Mouse (Mus musculus) lung, embryonic 14.5 days (tissue): ENCODE measurements around the gene Med26. TPM values are rescaled to one million over a fixed set of nuclear protein-coding genes. Genes with fewer than 3 reads are reported as not detected.
A peak's percentile ranks its signal among the peaks of the same experiment; 100 is the strongest.

ENCODE experiments used
- ATAC-seq: fragments of 200-750 bp; cut with Nextera tagmentation; 2 replicates; pipeline ENCODE4 v1.8.0; 2017; ENCODE audit warnings: mild to moderate bottlenecking, moderate TSS enrichment, moderate library complexity; ENCODE audit not compliant: insufficient read depth
- DNase-seq: peaks from one replicate; pipeline ENCODE4 v3.0.0-alpha.2; 2015
- H3K27ac ChIP-seq: fragments of 300-500 bp; sonication (generic); 2 replicates; pipeline ENCODE4 v1.5.1; 2014; ENCODE audit warnings: low read depth, mild to moderate bottlenecking, moderate library complexity
- H3K27me3 ChIP-seq: fragments of 300-500 bp; sonication (generic); 2 replicates; pipeline ENCODE4 v1.6.1; 2014; ENCODE audit warnings: low read length, control low read depth; ENCODE audit not compliant: insufficient read depth
- H3K36me3 ChIP-seq: fragments of 300-500 bp; sonication (generic); 2 replicates; pipeline ENCODE4 v1.6.1; 2014; ENCODE audit warnings: control low read depth; ENCODE audit not compliant: insufficient read depth
- H3K4me1 ChIP-seq: fragments of 300-500 bp; sonication (generic); 2 replicates; pipeline ENCODE4 v1.6.1; 2014; ENCODE audit warnings: antibody characterized with exemption, control low read depth; ENCODE audit not compliant: insufficient read depth
- H3K4me2 ChIP-seq: fragments of 300-500 bp; sonication (generic); 2 replicates; pipeline ENCODE4 v1.6.1; 2014; ENCODE audit warnings: mild to moderate bottlenecking
- H3K4me3 ChIP-seq: fragments of 300-500 bp; sonication (generic); 2 replicates; pipeline ENCODE4 v1.5.1; 2014; ENCODE audit warnings: low read depth, low read length
- H3K9ac ChIP-seq: fragments of 300-500 bp; sonication (generic); 2 replicates; pipeline ENCODE4 v1.6.1; 2014
- H3K9me3 ChIP-seq: fragments of 300-500 bp; sonication (generic); 2 replicates; pipeline ENCODE4 v1.6.1; 2016; ENCODE audit warnings: low read depth, low read length, control low read depth
- CTCF ChIP-seq: IDR thresholded peaks from 2 replicates; pipeline ENCODE4 v1.5.1; 2016; ENCODE audit warnings: antibody characterized with exemption, low read depth
- WGBS: fragments of 180-500 bp; shearing (Covaris S2); extraction: QIAGEN DNeasy Blood & Tissue Kit; methylation state at CpG from one replicate; pipeline ENCODE4 v1.1.7; 2014; 5-methylcytosine and 5-hydroxymethylcytosine counted together
- polyA plus RNA-seq: library from polyadenylated mRNA; unstranded; fragments of >200 nt; fragmentation: Nextera tagmentation; extraction: Ambion mirVana; gene quantifications from 2 replicates; pipeline ENCODE4 v1.2.1, GENCODE M21; 2014

The Med26 gene
- polyA plus RNA-seq, 1 experiment from 2014 or later, result 17.5 TPM

- H3K9ac ChIP-seq, result peak overlapping the region; percentile 84
- peak overlapping the region; percentile 96 for H3K4me3 ChIP-seq
- H3K27ac ChIP-seq, result no peak overlapping the region
- H3K4me1 ChIP-seq, result peaks cover 5% of the 10 kb centered on the region; the same call in 1 of the 2 replicates
- peak overlapping the region; percentile 94 for H3K4me2 ChIP-seq
- H3K9me3 ChIP-seq, result no peaks in the 10 kb centered on the region
- 70% methylated on average over 2 of the region's 2 CpGs for WGBS
- DNase-seq (peak; percentile 41), ATAC-seq (no peak)
- peaks cover 58% of the 10 kb centered on the region for H3K36me3 ChIP-seq
- no peak for TF ChIP-seq CTCF
- H3K27me3 ChIP-seq, result no peaks in the 10 kb centered on the region
Measured at GRCm38 (mm10) chr8:72491017-72491416, 57.1 kb downstream of the Med26 start.

- no peak for TF ChIP-seq CTCF
- Histone ChIP-seq H3K36me3 (peaks cover 72% of the 10 kb centered on the region), H3K4me3 (no peak overlapping the region), H3K27ac (no peak overlapping the region), H3K4me1 (no peaks in the 10 kb centered on the region), H3K9me3 (no peaks in the 10 kb centered on the region), H3K9ac (no peak overlapping the region), H3K4me2 (no peak overlapping the region), H3K27me3 (no peaks in the 10 kb centered on the region)
- no peak for DNase-seq
- ATAC-seq, result no peak
Measured at GRCm38 (mm10) chr8:72487014-72487413, 61.1 kb downstream of the Med26 start.

- no peak overlapping the region; the same call in 1 of the 2 replicates for H3K27ac ChIP-seq
- DNase-seq (peak; percentile 82), ATAC-seq (peak; percentile 64)
- no peak overlapping the region for H3K4me3 ChIP-seq
- H3K4me1 ChIP-seq, result no peaks in the 10 kb centered on the region
- 68% methylated on average over 6 of the region's 6 CpGs for WGBS
- TF ChIP-seq CTCF, result no peak; the same call in 1 of the 2 replicates
- H3K27me3 ChIP-seq, result no peaks in the 10 kb centered on the region
- peaks cover 85% of the 10 kb centered on the region for H3K36me3 ChIP-seq
- H3K9ac ChIP-seq, result no peak overlapping the region
- no peak overlapping the region for H3K4me2 ChIP-seq
- H3K9me3 ChIP-seq, result no peaks in the 10 kb centered on the region
Measured at GRCm38 (mm10) chr8:72485456-72486199, 62.4 kb downstream of the Med26 start.

- WGBS, result under 1% methylated on average over 80 of the region's 80 CpGs
- ATAC-seq (peak; percentile 97), DNase-seq (peak; percentile 99)
- peak within 1 kb of the TSS; percentile 88 for H3K4me3 ChIP-seq
- H3K27me3 ChIP-seq, result no peaks in the 10 kb centered on the region
- no peaks in the 10 kb centered on the region for H3K9me3 ChIP-seq
- H3K9ac ChIP-seq, result peak within 1 kb of the TSS; percentile 84
- H3K4me1 ChIP-seq, result no peaks in the 10 kb centered on the region; the same call in 1 of the 2 replicates
- peak within 1 kb of the TSS; percentile 92 for H3K27ac ChIP-seq
- no peak for TF ChIP-seq CTCF
- peaks cover 35% of the 10 kb centered on the region for H3K36me3 ChIP-seq
- H3K4me2 ChIP-seq, result peak within 1 kb of the TSS; percentile 98
Measured at GRCm38 (mm10) chr8:72474826-72475546, 73.1 kb downstream of the Med26 start, which contains the start of gene Cherp. Cherp (minus strand) TSS chr8:72475226.

GRCm38 (mm10) chr8:72470684-72471083 is 77.4 kb downstream of the Med26 start:
- WGBS, result 93% methylated on average over 7 of the region's 7 CpGs
- Histone ChIP-seq H3K4me3 (no peak overlapping the region), H3K27ac (no peak overlapping the region), H3K9me3 (no peaks in the 10 kb centered on the region), H3K9ac (no peak overlapping the region), H3K4me1 (no peaks in the 10 kb centered on the region; the same call in 1 of the 2 replicates), H3K27me3 (no peaks in the 10 kb centered on the region), H3K36me3 (peaks cover 78% of the 10 kb centered on the region), H3K4me2 (no peak overlapping the region)
- ATAC-seq (no peak), DNase-seq (no peak)
- TF ChIP-seq CTCF, result no peak

- no peak overlapping the region for H3K27ac ChIP-seq
- no peak overlapping the region for H3K4me2 ChIP-seq
- no peak overlapping the region for H3K4me3 ChIP-seq
- ATAC-seq (no peak), DNase-seq (no peak)
- TF ChIP-seq CTCF, result no peak
- whole genome bisulfite sequencing, result 87% methylated on average over 8 of the region's 8 CpGs
- no peaks in the 10 kb centered on the region for H3K9me3 ChIP-seq
- no peak overlapping the region for H3K9ac ChIP-seq
- H3K27me3 ChIP-seq, result no peaks in the 10 kb centered on the region
- H3K36me3 ChIP-seq, result peaks cover 85% of the 10 kb centered on the region
- H3K4me1 ChIP-seq, result no peaks in the 10 kb centered on the region; the same call in 1 of the 2 replicates
Measured at GRCm38 (mm10) chr8:72469984-72470383, 78.1 kb downstream of the Med26 start.

- no peaks in the 10 kb centered on the region for H3K27me3 ChIP-seq
- ATAC-seq (no peak), DNase-seq (no peak)
- peaks cover 92% of the 10 kb centered on the region for H3K36me3 ChIP-seq
- no peaks in the 10 kb centered on the region; the same call in 1 of the 2 replicates for H3K4me1 ChIP-seq
- no peaks in the 10 kb centered on the region for H3K9me3 ChIP-seq
- no peak overlapping the region for H3K9ac ChIP-seq
- H3K4me3 ChIP-seq, result no peak overlapping the region
- 94% methylated on average over 2 of the region's 2 CpGs for WGBS
- no peak overlapping the region for H3K27ac ChIP-seq
- TF ChIP-seq CTCF, result no peak
- no peak overlapping the region for H3K4me2 ChIP-seq
Measured at GRCm38 (mm10) chr8:72469243-72469642, 78.8 kb downstream of the Med26 start.
